Mouse (Mus musculus) ES-Bruce4 (cell line): ENCODE data around the gene Dnah14.

Source experiments
- CTCF ChIP-seq: IDR thresholded peaks from one replicate; pipeline ENCODE4 v1.8.1; 2011; ENCODE audit warnings: low read depth, low read length
- POLR2A ChIP-seq: IDR thresholded peaks from one replicate; pipeline ENCODE4 v1.8.1; 2011; ENCODE audit warnings: low read length; ENCODE audit not compliant: insufficient read depth

DNA sequence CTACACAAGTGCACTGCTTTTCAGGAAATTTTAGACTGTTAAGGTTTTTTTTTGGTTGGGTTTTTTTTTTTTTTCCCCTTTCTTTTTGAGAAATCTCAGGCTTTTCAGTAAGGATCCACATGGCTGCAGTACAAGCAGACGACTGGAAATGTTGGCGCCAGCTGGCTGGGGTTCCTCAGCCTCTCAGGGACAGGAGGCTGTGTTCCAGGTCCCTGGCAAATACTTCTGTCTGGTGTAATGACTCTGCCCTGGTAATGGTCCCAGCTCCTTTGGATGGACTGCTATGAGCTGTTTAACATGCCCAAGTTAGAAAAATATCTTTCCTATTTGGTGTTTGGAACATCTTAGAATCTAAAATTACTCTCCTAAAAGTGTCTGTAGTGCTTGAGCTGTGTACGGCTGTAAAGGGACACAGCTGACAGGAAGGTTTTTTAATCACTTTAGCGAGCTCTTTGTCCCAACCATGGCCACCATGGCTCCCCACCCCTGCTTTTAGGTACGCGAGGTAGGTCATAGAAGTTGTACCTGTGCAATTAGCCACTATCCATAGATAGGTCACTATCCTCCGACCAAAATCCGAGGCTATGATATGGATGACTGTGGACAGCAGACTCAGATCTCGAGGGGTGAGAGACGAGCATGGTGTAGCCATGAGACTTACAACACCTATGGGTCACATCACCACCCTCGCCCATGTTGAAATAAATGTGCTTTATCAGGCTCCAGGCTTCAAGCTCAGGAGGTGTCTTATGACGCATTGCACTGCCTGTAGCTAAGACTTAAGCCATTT lies 275.4 kb downstream of the Dnah14 start:
- TF ChIP-seq CTCF (no peak), POLR2A (no peak)
